Mouse (Mus musculus): ENCODE data around the gene Lnx1. TPM values are rescaled to one million over a fixed set of nuclear protein-coding genes. Genes with fewer than 3 reads are reported as not detected.

Gene Lnx1
- 1 to 10 TPM; 2.7 to 4.4 TPM for total RNA-seq (2021)
- long read RNA-seq, experiment 1, transcript Lnx1-204 (11 exons, 2,564 nt) = major isoform, 5 of 10 reads
- long read RNA-seq, experiment 1, partial matches to known transcripts = 1 of 10 reads
- long read RNA-seq, experiment 1, other reads (novel, unspliced or antisense) = 3 of 10 reads
- long read RNA-seq, experiment 2, partial matches to known transcripts = 0 of 1 reads
- long read RNA-seq, experiment 2, other reads (novel, unspliced or antisense) = 0 of 1 reads

- peak; percentile 9 for DNase-seq (ENCODE audit: low spot score)
These were observed at the start of gene Lnx1 for GRCm38 (mm10) chr5:74702766-74703165. Lnx1 (minus strand) TSS chr5:74702912.

GRCm38 (mm10) chr5:74750501-74750900, 47.8 kb upstream of the Lnx1 start:
- DNase-seq (ENCODE audit: low spot score) = peak; percentile 74

DNA sequence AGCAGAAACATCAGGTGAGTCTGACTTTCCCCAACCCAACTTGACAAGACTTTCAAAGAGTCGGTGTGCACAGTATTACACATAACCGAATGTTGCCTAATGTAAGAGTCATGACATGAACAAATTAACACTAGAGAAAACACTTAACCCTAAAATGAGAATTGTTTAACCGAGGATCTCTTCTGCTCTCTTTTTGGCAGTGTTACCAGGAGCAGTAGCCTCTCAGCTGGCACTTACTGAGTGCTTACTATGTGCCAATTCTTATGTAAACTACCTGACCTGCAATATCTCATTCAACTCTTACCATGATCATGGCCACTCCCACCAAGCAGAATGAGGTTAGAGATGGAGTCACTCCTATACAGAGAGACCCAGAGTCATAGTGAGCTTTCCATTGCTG, 44.8 kb upstream of the Lnx1 start:
- no peak for DNase-seq (ENCODE audit: low spot score)

- peak; percentile 39 for DNase-seq (ENCODE audit: low spot score)
These were observed 38.2 kb upstream of the Lnx1 start for GRCm38 (mm10) chr5:74740951-74741350.

DNA sequence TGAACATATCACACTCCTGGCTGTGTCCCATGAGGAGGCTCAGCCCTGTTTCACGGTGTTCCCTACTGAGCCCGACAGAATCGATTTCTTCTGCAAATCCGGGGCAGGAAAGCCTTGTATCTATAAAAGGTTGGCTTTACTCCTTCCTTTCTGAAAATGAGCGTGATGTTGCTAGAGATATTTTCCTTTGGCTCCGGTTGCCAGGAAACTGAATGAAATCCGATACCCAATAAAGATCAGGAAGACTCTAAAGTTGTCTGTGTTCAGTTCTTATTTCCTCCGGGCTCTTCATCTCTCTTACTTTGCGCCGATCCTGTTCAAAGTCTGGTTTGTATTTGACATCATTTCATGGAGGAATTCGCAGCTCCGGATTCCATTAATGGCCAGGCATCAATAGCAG, 36.7 kb upstream of the Lnx1 start:
- no peak for DNase-seq (ENCODE audit: low spot score)

- no peak for DNase-seq (ENCODE audit: low spot score)
These were observed 35.6 kb upstream of the Lnx1 start for GRCm38 (mm10) chr5:74738312-74738711.

- no peak for DNase-seq (ENCODE audit: low spot score)
These were observed 31.3 kb upstream of the Lnx1 start for GRCm38 (mm10) chr5:74733885-74734558.

- no peak for DNase-seq (ENCODE audit: low spot score)
These were observed 29.9 kb upstream of the Lnx1 start for GRCm38 (mm10) chr5:74732613-74733012.

DNA sequence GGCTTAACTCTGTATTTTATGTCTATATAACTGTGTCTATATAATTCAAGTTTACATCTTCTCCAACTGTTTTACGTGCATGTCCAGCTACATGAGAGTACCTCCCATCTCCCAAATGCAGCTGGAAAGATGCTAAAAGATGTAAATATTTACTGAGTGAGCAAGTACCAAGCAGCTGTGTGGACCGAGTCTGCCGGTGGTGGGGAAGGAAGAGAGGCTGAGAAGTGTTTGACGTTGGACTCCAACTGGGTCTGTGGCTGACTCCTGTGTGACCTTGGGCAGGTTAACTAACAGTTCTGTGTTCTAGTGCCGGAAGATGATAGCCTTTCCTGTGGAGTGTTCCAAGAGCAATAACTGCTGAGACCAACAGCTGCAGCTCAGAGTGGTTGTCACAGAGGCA, 27.9 kb upstream of the Lnx1 start:
- no peak for DNase-seq (ENCODE audit: low spot score)

DNA sequence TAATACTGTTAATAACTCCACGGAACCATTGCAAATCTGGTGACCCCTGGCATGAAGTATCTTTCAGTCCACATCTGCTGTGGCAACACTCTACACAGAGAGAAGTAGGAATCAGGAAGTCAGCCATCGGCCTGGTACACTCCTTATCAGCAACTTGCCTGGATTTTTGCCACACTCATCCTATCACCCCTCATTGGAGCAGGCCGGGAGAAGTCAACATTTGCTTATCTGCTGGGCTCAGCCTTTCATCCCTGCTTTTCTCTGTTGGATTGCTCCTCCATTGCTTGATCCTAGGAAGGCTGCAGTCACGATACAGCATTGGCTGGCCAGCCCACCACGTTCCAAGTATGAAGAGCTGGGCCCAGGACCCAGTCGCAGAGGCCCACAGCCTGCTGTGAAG, 26.9 kb upstream of the Lnx1 start:
- no peak for DNase-seq (ENCODE audit: low spot score)

DNA sequence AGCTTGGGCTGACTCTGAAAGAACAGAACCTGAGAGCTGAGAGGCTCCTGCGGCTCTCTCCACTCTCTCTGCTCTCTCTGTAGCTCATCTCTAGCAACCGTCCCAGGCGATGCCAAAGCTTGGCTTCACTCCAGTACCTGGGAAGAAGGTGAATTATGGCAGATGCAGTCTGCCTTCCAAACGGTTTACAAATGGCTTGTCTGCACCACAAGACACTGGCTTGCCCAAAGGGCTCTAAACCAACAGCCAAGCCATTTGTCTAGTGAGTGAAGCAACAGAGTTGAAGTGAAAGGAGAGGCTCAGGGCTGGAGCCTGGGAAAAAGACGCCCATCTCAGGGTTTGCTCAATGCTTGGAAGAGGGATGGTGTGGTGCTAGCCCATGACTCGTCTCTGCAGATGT, 25.5 kb upstream of the Lnx1 start:
- no peak for DNase-seq (ENCODE audit: low spot score)

DNA sequence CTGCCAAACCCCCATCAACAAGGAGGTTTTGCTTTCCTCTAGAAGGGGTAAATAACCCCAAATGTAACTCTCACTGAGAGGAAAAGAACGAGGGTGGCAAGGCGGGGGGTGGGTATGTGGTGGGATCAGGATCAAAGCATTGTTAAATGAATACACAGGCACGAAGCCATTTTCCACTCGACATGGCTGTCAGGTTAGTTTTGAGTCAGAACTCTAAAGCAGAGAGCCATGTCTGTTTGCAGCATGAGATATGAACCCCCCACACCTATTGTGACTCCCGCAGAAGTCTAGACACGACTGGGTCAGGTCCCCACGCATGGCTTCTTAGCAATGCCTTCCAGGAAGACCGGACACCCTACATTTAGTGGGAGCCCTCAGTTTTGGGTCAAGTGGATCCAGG, 24.6 kb upstream of the Lnx1 start:
- no peak for DNase-seq (ENCODE audit: low spot score)

GRCm38 (mm10) chr5:74725541-74725940, 22.8 kb upstream of the Lnx1 start:
- no peak for DNase-seq (ENCODE audit: low spot score)

DNA sequence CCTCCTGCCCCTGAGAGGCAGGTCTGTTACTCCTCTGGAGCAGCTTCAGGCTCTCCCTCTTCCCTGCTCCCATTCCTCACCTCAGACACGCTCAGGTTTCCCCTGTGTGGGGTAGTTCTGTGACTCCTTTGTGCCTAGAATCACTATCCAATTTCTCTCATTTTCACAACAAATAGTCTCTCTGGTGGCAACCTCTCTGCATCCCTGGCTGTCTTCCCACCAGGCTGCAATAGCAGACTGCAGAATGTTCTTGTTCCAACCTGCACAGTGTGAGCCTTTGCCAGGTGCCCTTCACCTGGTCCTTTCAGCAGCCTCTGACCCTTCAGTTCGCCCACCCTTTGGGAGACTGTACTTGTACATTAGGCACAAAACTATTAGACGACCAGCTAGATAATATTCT, 19.1 kb upstream of the Lnx1 start:
- DNase-seq (ENCODE audit: low spot score) = no peak

DNA sequence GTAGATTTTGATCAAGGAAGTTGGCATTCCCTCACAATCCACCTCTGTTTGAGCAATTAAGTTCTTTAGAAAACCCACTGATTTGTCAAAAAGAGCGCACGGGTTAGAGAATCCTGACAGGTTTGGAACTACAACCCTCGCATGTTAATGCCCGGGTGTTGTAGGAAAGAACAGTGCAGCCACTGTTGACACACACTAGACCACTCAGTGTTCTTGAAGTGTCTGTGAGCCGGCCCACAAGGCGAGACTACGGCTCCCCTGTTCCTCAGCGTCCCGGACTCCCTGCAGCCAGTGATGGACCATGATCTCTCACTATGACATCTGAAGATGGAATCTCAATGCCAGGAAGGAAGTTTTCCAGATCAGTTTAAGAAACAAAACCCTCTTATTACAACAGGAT, 17.9 kb upstream of the Lnx1 start:
- no peak for DNase-seq (ENCODE audit: low spot score)

DNA sequence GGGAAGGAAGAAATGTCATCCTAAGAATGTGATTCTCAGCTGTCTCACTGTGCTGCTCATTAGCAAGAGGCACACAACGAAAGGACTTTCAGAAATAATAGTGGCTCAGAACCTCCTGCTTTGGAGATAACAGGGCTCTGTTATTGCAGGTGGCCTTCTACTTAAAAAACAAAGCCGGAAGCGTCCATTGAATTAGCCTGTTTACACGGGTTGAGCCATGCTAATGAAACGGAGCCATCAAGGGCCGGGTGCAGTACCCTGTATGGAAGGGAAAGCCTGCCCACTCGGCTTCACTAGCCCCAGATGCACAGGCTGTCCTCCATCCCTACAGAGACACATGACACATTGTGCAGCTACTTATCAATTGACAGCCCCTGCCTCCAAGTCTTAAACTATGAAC, 13.5 kb upstream of the Lnx1 start:
- no peak for DNase-seq (ENCODE audit: low spot score)

- no peak for DNase-seq (ENCODE audit: low spot score)
These were observed 10.1 kb upstream of the Lnx1 start for GRCm38 (mm10) chr5:74712811-74713210.

DNA sequence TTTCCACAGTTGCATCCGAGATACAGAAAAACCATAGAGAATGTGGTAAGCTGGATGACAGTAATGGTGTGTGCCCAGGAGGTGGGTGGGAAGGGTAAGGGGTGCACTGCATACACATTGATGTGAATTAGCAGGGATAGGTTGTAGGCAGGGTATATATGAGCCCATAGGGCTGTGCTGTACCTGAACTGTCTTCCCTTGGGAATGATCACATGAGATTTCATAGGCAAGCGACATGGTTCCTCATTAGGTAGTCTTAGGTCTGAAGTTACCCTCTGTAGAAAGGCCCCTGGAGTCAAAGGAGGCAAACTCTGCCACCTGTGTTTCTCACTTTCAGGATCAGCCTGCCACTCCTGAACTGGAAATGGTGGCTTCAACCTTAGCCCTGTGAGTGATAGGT, 9.3 kb upstream of the Lnx1 start:
- no peak for DNase-seq (ENCODE audit: low spot score)

- no peak for DNase-seq (ENCODE audit: low spot score)
These were observed 8.3 kb upstream of the Lnx1 start for GRCm38 (mm10) chr5:74711056-74711455.

DNA sequence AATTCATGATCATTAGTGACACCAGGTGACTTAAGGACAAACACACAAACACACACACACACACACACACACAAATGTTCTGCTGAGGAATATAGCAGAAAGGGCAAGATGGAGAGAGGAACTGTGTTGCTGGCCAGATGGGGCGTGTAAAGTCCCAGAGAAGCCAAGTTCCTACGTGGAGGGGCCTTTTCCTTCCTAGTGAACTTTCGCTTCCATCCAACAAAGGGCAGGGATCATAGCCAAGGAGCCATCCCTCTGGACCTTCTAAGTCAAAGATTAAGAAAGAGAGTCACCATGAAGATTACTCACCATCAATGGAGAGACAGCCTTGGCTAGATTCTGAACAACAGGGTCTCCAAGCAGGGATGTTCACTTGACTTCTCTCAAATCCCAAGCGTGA, 7.5 kb upstream of the Lnx1 start:
- DNase-seq (ENCODE audit: low spot score) = peak; percentile 55

- peak; percentile 75 for DNase-seq (ENCODE audit: low spot score)
These were observed 1.7 kb upstream of the Lnx1 start for GRCm38 (mm10) chr5:74704460-74704790.

- peak; percentile 14 for DNase-seq (ENCODE audit: low spot score)
These were observed 1.2 kb upstream of the Lnx1 start for GRCm38 (mm10) chr5:74703741-74704459.

DNA sequence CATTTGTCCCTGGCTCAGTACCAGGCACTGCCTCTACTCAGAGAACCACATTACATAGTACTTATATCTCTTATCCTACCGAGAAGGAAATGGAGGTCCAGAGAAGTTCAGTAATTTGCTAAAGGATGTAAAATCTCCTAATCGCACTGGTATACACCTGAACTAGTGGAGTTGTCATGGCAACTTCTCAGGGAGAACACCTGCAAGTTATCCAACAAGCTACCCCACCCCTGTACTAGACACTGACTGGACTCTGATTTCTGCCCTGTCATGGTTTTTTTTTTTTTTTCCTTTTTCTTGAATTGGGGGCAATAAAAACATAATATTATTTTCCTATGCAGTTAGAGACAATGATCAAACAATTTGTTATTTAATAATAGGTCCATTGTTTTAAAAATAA, 1.8 kb downstream of the Lnx1 start:
- DNase-seq (ENCODE audit: low spot score) = no peak
